Mouse (Mus musculus) bone marrow macrophage, adult 2 months (primary cell): ENCODE measurements at regions not wholly inside any gene's neighbourhood (a gene's known extent, or its start where the extent isn't known, plus 50 kb on each side); places are given as distances from the start of the nearest gene placed in this dataset.

Experiments used
- CTCF ChIP-seq: IDR thresholded peaks from 2 replicates; pipeline ENCODE4 v1.5.1; 2012; ENCODE audit warnings: low read depth, mild to moderate bottlenecking, low read length, moderate library complexity
- POLR2A ChIP-seq: IDR thresholded peaks from 2 replicates; pipeline ENCODE4 v1.6.1; 2012; ENCODE audit warnings: mild to moderate bottlenecking, low read depth, low read length, borderline replicate concordance

DNA sequence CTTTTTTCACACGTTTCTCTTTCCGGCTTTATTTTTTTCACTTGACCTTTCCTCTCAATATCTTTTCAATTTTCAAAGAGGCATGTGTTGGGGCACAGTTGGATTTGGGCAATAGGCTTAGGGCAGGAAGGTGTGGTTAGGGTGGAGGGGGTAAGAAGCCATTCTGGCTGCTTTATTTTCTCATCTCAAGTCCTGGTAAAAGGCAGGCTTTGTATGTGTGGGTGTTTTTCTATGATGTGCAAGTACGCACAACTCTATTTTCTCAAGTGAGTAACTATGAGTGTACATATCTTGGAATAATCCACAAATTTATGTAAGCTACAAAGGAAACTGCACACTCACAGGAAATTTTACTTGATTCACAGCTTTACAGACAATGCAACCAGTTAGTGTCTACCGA is 121.5 kb upstream of the Ifne start:
- TF ChIP-seq CTCF (no peak), POLR2A (no peak)
